Mouse (Mus musculus) erythroblast, embryonic 14.5 days (primary cell): ENCODE results near the gene Tmem131.

Source experiments
- GATA1 ChIP-seq: IDR thresholded peaks from 2 replicates; pipeline ENCODE4 v1.6.1; 2012; ENCODE audit warnings: low read length, inconsistent platforms, mixed read lengths
- TAL1 ChIP-seq: IDR thresholded peaks from 3 replicates; pipeline ENCODE4 v1.6.1; 2012; ENCODE audit warnings: low read length, inconsistent platforms, mixed read lengths

DNA sequence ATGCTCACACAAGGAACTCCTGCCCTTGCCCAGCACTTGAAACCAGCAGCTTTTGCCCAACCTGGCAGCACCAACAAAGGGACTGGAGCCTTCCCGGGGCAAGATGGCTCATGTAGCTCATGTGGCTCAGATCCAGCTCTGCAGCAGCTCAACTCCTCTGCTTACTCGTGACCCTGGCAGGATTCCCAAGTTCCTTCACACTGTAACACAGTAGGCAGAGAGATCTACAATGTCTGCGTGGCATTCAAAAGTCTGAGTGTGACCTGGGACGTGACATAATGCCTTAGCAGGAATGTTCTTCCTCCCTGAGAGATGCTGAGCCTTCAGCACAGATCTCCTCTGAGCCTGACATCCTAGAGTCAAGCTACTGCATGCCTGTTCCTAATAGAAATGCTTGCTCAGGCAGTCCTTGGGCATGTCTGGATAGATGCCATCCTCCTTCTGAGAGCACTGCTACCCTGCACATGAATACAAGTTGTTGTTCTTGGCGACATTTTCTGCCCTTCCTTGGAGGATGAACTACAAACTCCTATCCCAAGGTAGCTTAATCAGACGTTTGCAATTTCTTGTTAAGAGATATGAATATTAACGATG, 6.2 kb upstream of the Tmem131 start:
- TF ChIP-seq GATA1 (no peak), TAL1 (no peak)
